Mouse (Mus musculus): ENCODE measurements around the gene Iscu.

DNA sequence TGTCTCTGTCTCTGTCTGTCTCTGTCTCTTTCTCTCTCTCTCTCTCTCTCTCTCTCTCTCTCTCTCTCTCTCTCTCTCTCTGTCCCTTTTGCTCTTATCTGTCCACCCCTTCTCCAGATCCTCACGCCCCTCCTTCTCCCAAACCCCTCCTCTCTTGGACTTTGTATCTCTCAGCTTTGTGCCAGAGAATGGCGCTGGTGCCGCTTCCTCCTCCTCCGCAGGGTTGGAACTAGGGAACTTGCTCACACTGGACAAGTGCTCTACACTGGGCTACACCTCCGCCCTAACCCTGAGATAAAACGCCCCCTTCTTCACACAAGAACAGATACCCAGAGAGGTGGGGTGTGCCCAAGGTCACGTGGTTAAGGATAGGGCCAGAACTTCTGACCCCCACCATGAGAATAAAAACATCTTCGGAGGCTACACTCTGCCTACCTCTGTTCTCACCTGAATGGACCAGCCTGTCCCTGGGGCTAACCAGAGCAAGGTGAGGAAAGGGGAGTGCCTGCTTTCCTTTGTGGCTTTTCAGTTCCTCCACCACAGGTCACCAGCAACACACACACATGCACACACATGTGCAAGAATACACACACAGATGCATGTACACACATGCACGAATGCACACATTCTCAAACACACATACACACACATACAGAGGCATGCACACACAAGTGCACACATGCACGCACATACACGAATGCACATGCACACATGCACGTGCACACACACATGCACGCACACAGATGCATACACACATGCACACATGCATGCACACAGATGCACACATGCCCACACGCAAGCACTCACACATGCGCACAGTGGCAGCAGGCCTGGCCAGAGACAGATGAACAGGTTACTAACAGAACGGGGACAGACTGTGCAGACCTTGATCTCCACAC, 18.9 kb downstream of the Iscu start:
- TF ChIP-seq CTCF (IDR thresholded peaks at IDR 0.05; ENCODE audit: insufficient read depth, low read length) (no peak), POLR2A (IDR thresholded peaks at IDR 0.05; ENCODE audit: borderline replicate concordance, extremely low read depth, low read depth, low read length) (no peak)

All from lung, adult 2 months (tissue).